Mouse (Mus musculus): Measurements from ENCODE around the gene Gm20662. TPM values are rescaled to one million over a fixed set of nuclear protein-coding genes. Genes with fewer than 3 reads are reported as not detected.

Gm20662 gene
- polyA plus RNA-seq, 3 experiments from 2014 or later: not detected

GRCm38 (mm10) chr9:107975399-107976386 lies 20.5 kb upstream of the Gm20662 start, which contains the start of gene Uba7:
TSS of gene Uba7 (plus strand) at chr9:107975505.
- ATAC-seq: peak; percentile 94

- ATAC-seq: no peak
These were observed 17.3 kb upstream of the Gm20662 start for GRCm38 (mm10) chr9:107978815-107979214.

- no peak for ATAC-seq
These were observed 14.2 kb upstream of the Gm20662 start for GRCm38 (mm10) chr9:107981684-107982605.

- ATAC-seq: no peak
These were observed 13.3 kb upstream of the Gm20662 start, which contains the start of gene Gm20661 for GRCm38 (mm10) chr9:107982681-107983346. TSS of gene Gm20661 (plus strand) at chr9:107983058.

GRCm38 (mm10) chr9:107983421-107983890 lies 12.7 kb upstream of the Gm20662 start:
- no peak for ATAC-seq

GRCm38 (mm10) chr9:107984052-107984753 lies 11.9 kb upstream of the Gm20662 start:
- no peak for ATAC-seq

GRCm38 (mm10) chr9:107984754-107985055 lies 11.4 kb upstream of the Gm20662 start:
- ATAC-seq: no peak

GRCm38 (mm10) chr9:107985131-107986119 lies 10.7 kb upstream of the Gm20662 start, which contains the start of gene Inka1:
TSS of gene Inka1 (minus strand) at chr9:107985879.
- ATAC-seq: peak; percentile 82

- peak; percentile 42 for ATAC-seq
These were observed 9.8 kb upstream of the Gm20662 start for GRCm38 (mm10) chr9:107986376-107986775.

- no peak for ATAC-seq
These were observed 8.2 kb upstream of the Gm20662 start for GRCm38 (mm10) chr9:107987950-107988349.

- no peak for ATAC-seq
These were observed 4.0 kb upstream of the Gm20662 start, which contains the start of gene Cdhr4 for GRCm38 (mm10) chr9:107992197-107992596. TSS of gene Cdhr4 (plus strand) at chr9:107992497.

- ATAC-seq: no peak
These were observed 3.1 kb upstream of the Gm20662 start for GRCm38 (mm10) chr9:107993013-107993412.

- no peak for ATAC-seq
These were observed 1.7 kb upstream of the Gm20662 start for GRCm38 (mm10) chr9:107994464-107994863.

GRCm38 (mm10) chr9:107995513-107995912 lies 636 bp upstream of the Gm20662 start:
- ATAC-seq: no peak

GRCm38 (mm10) chr9:108001922-108002770 lies 6.0 kb downstream of the Gm20662 start, which contains the start of gene Ip6k1:
TSS of gene Ip6k1 (plus strand) at chr9:108002501.
- peak; percentile 97 for ATAC-seq

GRCm38 (mm10) chr9:108002778-108003530 lies 6.8 kb downstream of the Gm20662 start:
- ATAC-seq: peak; percentile 27

GRCm38 (mm10) chr9:108003531-108003890 lies 7.4 kb downstream of the Gm20662 start:
- no peak for ATAC-seq

- ATAC-seq: no peak
These were observed 11.9 kb downstream of the Gm20662 start for GRCm38 (mm10) chr9:108008041-108008440.

All from inflammation-experienced regulatory T-cells, adult 6 months (primary cell).